Mouse (Mus musculus): ENCODE data around the gene Mast4. TPM values are rescaled to one million over a fixed set of nuclear protein-coding genes. Genes with fewer than 3 reads are reported as not detected.

Gene Mast4
- polyA plus RNA-seq, 1 experiment from 2014 or later, result 2.5 TPM

GRCm38 (mm10) chr13:103217486-103217885 is 116.8 kb downstream of the Mast4 start:
- Histone ChIP-seq H3K9me3 (replicated peaks; ENCODE audit: control insufficient read depth, low read length) (no peaks in the 10 kb centered on the region), H3K4me3 (ENCODE audit: low read depth, low read length) (no peak overlapping the region), H3K36me3 (ENCODE audit: control insufficient read depth, insufficient read depth) (no peaks in the 10 kb centered on the region), H3K27ac (ENCODE audit: low read length) (no peak overlapping the region), H3K4me1 (ENCODE audit: control insufficient read depth, low read depth, low read length) (no peaks in the 10 kb centered on the region), H3K27me3 (ENCODE audit: control insufficient read depth, insufficient read depth, low read depth, low read length) (no peaks in the 10 kb centered on the region), H3K9ac (ENCODE audit: low read depth, low read length) (no peak overlapping the region), H3K4me2 (ENCODE audit: low read depth, low read length) (no peak overlapping the region)
- ATAC-seq (ENCODE audit: low read depth), result no peak
- 29% methylated on average over 3 of the region's 3 CpGs for WGBS (ENCODE audit: insufficient replicate concordance)

- no peak overlapping the region for H3K4me2 ChIP-seq (ENCODE audit: low read depth, low read length)
- H3K4me3 ChIP-seq (ENCODE audit: low read depth, low read length), result no peak overlapping the region
- ATAC-seq (ENCODE audit: low read depth), result no peak
- no peaks in the 10 kb centered on the region for H3K36me3 ChIP-seq (ENCODE audit: control insufficient read depth, insufficient read depth)
- no peak overlapping the region for H3K9ac ChIP-seq (ENCODE audit: low read depth, low read length)
- WGBS (ENCODE audit: insufficient replicate concordance), result 57% methylated on average over 2 of the region's 3 CpGs
- no peak overlapping the region for H3K27ac ChIP-seq (ENCODE audit: low read length)
- no peaks in the 10 kb centered on the region for H3K27me3 ChIP-seq (ENCODE audit: control insufficient read depth, insufficient read depth, low read depth, low read length)
- no peaks in the 10 kb centered on the region for H3K9me3 ChIP-seq (replicated peaks; ENCODE audit: control insufficient read depth, low read length)
- no peaks in the 10 kb centered on the region for H3K4me1 ChIP-seq (ENCODE audit: control insufficient read depth, low read depth, low read length)
Observed at GRCm38 (mm10) chr13:103214506-103214905, 119.8 kb downstream of the Mast4 start.

- Histone ChIP-seq H3K36me3 (ENCODE audit: control insufficient read depth, insufficient read depth) (no peaks in the 10 kb centered on the region), H3K9ac (ENCODE audit: low read depth, low read length) (no peak overlapping the region), H3K9me3 (replicated peaks; ENCODE audit: control insufficient read depth, low read length) (no peaks in the 10 kb centered on the region), H3K4me2 (ENCODE audit: low read depth, low read length) (no peak overlapping the region), H3K27me3 (ENCODE audit: control insufficient read depth, insufficient read depth, low read depth, low read length) (no peaks in the 10 kb centered on the region), H3K4me1 (ENCODE audit: control insufficient read depth, low read depth, low read length) (no peaks in the 10 kb centered on the region), H3K4me3 (ENCODE audit: low read depth, low read length) (no peak overlapping the region), H3K27ac (ENCODE audit: low read length) (no peak overlapping the region)
- WGBS (ENCODE audit: insufficient replicate concordance), result 34% methylated on average over 6 of the region's 6 CpGs
- no peak for ATAC-seq (ENCODE audit: low read depth)
Observed at GRCm38 (mm10) chr13:103211953-103212352, 122.3 kb downstream of the Mast4 start.

- no peaks in the 10 kb centered on the region for H3K27me3 ChIP-seq (ENCODE audit: control insufficient read depth, insufficient read depth, low read depth, low read length)
- 50% methylated on average over 11 of the region's 11 CpGs for WGBS (ENCODE audit: insufficient replicate concordance)
- no peak for ATAC-seq (ENCODE audit: low read depth)
- H3K4me3 ChIP-seq (ENCODE audit: low read depth, low read length), result no peak overlapping the region
- no peak overlapping the region for H3K27ac ChIP-seq (ENCODE audit: low read length)
- no peaks in the 10 kb centered on the region for H3K36me3 ChIP-seq (ENCODE audit: control insufficient read depth, insufficient read depth)
- no peaks in the 10 kb centered on the region for H3K9me3 ChIP-seq (replicated peaks; ENCODE audit: control insufficient read depth, low read length)
- H3K9ac ChIP-seq (ENCODE audit: low read depth, low read length), result no peak overlapping the region
- no peaks in the 10 kb centered on the region for H3K4me1 ChIP-seq (ENCODE audit: control insufficient read depth, low read depth, low read length)
- H3K4me2 ChIP-seq (ENCODE audit: low read depth, low read length), result no peak overlapping the region
Observed at GRCm38 (mm10) chr13:103211501-103211941, 122.8 kb downstream of the Mast4 start.

- 61% methylated on average over 4 of the region's 4 CpGs for WGBS (ENCODE audit: insufficient replicate concordance)
- no peak for ATAC-seq (ENCODE audit: low read depth)
Observed at GRCm38 (mm10) chr13:103210746-103211145, 123.6 kb downstream of the Mast4 start.

GRCm38 (mm10) chr13:103207199-103207598 is 127.1 kb downstream of the Mast4 start:
- 67% methylated on average over 4 of the region's 4 CpGs for WGBS (ENCODE audit: insufficient replicate concordance)
- Histone ChIP-seq H3K4me2 (ENCODE audit: low read depth, low read length) (no peak overlapping the region), H3K4me1 (ENCODE audit: control insufficient read depth, low read depth, low read length) (no peaks in the 10 kb centered on the region), H3K36me3 (ENCODE audit: control insufficient read depth, insufficient read depth) (no peaks in the 10 kb centered on the region), H3K4me3 (ENCODE audit: low read depth, low read length) (no peak overlapping the region), H3K9me3 (replicated peaks; ENCODE audit: control insufficient read depth, low read length) (no peaks in the 10 kb centered on the region), H3K27me3 (ENCODE audit: control insufficient read depth, insufficient read depth, low read depth, low read length) (no peaks in the 10 kb centered on the region), H3K9ac (ENCODE audit: low read depth, low read length) (no peak overlapping the region), H3K27ac (ENCODE audit: low read length) (no peak overlapping the region)
- no peak for ATAC-seq (ENCODE audit: low read depth)

More at GRCm38 (mm10) chr13:103210746-103211145, 123.6 kb downstream of the Mast4 start:
- H3K4me1 ChIP-seq (ENCODE audit: control insufficient read depth, low read depth, low read length), result no peaks in the 10 kb centered on the region
- no peaks in the 10 kb centered on the region for H3K9me3 ChIP-seq (replicated peaks; ENCODE audit: control insufficient read depth, low read length)
- H3K4me2 ChIP-seq (ENCODE audit: low read depth, low read length), result no peak overlapping the region
- no peak overlapping the region for H3K27ac ChIP-seq (ENCODE audit: low read length)
- H3K4me3 ChIP-seq (ENCODE audit: low read depth, low read length), result no peak overlapping the region
- H3K36me3 ChIP-seq (ENCODE audit: control insufficient read depth, insufficient read depth), result no peaks in the 10 kb centered on the region
- no peaks in the 10 kb centered on the region for H3K27me3 ChIP-seq (ENCODE audit: control insufficient read depth, insufficient read depth, low read depth, low read length)
- no peak overlapping the region for H3K9ac ChIP-seq (ENCODE audit: low read depth, low read length)

GRCm38 (mm10) chr13:103206644-103207043 is 127.7 kb downstream of the Mast4 start:
- H3K4me2 ChIP-seq (ENCODE audit: low read depth, low read length), result no peak overlapping the region
- 52% methylated on average over 9 of the region's 9 CpGs for WGBS (ENCODE audit: insufficient replicate concordance)
- no peaks in the 10 kb centered on the region for H3K4me1 ChIP-seq (ENCODE audit: control insufficient read depth, low read depth, low read length)
- H3K27me3 ChIP-seq (ENCODE audit: control insufficient read depth, insufficient read depth, low read depth, low read length), result no peaks in the 10 kb centered on the region
- H3K27ac ChIP-seq (ENCODE audit: low read length), result no peak overlapping the region
- H3K4me3 ChIP-seq (ENCODE audit: low read depth, low read length), result no peak overlapping the region
- no peaks in the 10 kb centered on the region for H3K36me3 ChIP-seq (ENCODE audit: control insufficient read depth, insufficient read depth)
- no peak overlapping the region for H3K9ac ChIP-seq (ENCODE audit: low read depth, low read length)
- ATAC-seq (ENCODE audit: low read depth), result no peak
- H3K9me3 ChIP-seq (replicated peaks; ENCODE audit: control insufficient read depth, low read length), result no peaks in the 10 kb centered on the region

GRCm38 (mm10) chr13:103205191-103205590 is 129.1 kb downstream of the Mast4 start:
- Histone ChIP-seq H3K4me1 (ENCODE audit: control insufficient read depth, low read depth, low read length) (no peaks in the 10 kb centered on the region), H3K9me3 (replicated peaks; ENCODE audit: control insufficient read depth, low read length) (no peaks in the 10 kb centered on the region), H3K36me3 (ENCODE audit: control insufficient read depth, insufficient read depth) (no peaks in the 10 kb centered on the region), H3K4me2 (ENCODE audit: low read depth, low read length) (no peak overlapping the region), H3K27ac (ENCODE audit: low read length) (no peak overlapping the region), H3K9ac (ENCODE audit: low read depth, low read length) (no peak overlapping the region), H3K4me3 (ENCODE audit: low read depth, low read length) (no peak overlapping the region), H3K27me3 (ENCODE audit: control insufficient read depth, insufficient read depth, low read depth, low read length) (no peaks in the 10 kb centered on the region)
- 61% methylated on average over 5 of the region's 5 CpGs for WGBS (ENCODE audit: insufficient replicate concordance)
- no peak for ATAC-seq (ENCODE audit: low read depth)

GRCm38 (mm10) chr13:103203376-103203895 is 130.9 kb downstream of the Mast4 start:
- no peak overlapping the region for H3K9ac ChIP-seq (ENCODE audit: low read depth, low read length)
- H3K4me1 ChIP-seq (ENCODE audit: control insufficient read depth, low read depth, low read length), result no peaks in the 10 kb centered on the region
- H3K9me3 ChIP-seq (replicated peaks; ENCODE audit: control insufficient read depth, low read length), result no peaks in the 10 kb centered on the region
- H3K36me3 ChIP-seq (ENCODE audit: control insufficient read depth, insufficient read depth), result no peaks in the 10 kb centered on the region
- H3K4me2 ChIP-seq (ENCODE audit: low read depth, low read length), result no peak overlapping the region
- no peaks in the 10 kb centered on the region for H3K27me3 ChIP-seq (ENCODE audit: control insufficient read depth, insufficient read depth, low read depth, low read length)
- H3K27ac ChIP-seq (ENCODE audit: low read length), result no peak overlapping the region
- ATAC-seq (ENCODE audit: low read depth), result no peak
- no peak overlapping the region for H3K4me3 ChIP-seq (ENCODE audit: low read depth, low read length)
- WGBS (ENCODE audit: insufficient replicate concordance), result 33% methylated on average over 1 of the region's 1 CpGs
